Mouse (Mus musculus) cortical plate, adult 2 months (tissue): ENCODE measurements around the gene Hspa1b. TPM values are rescaled to one million over a fixed set of nuclear protein-coding genes. Genes with fewer than 3 reads are reported as not detected.
"Not testable (repeated sequence)": the region's sequence is repeated elsewhere in the genome, so short reads cannot be mapped to it uniquely, and the experiment has no call there.

Source experiments
- H3K27ac ChIP-seq: fragments of 200-500 bp; 2 replicates; pipeline ENCODE4 v1.5.1; 2012; ENCODE audit warnings: low read length, control low read depth, inconsistent platforms; ENCODE audit not compliant: insufficient read depth
- H3K4me1 ChIP-seq: fragments of 200-500 bp; 2 replicates; pipeline ENCODE4 v1.6.1; 2011; ENCODE audit warnings: low read length; ENCODE audit not compliant: control insufficient read depth, insufficient read depth
- H3K4me3 ChIP-seq: fragments of 200-500 bp; 2 replicates; pipeline ENCODE4 v1.5.1; 2011; ENCODE audit warnings: mild to moderate bottlenecking, low read length, control low read depth; ENCODE audit not compliant: insufficient read depth
- CTCF ChIP-seq: fragments of 200-500 bp; IDR thresholded peaks from 2 replicates; pipeline ENCODE4 v1.5.1; 2011; ENCODE audit warnings: mild to moderate bottlenecking, control low read depth, low read length; ENCODE audit not compliant: insufficient read depth; ENCODE audit errors: extremely low read depth
- POLR2A ChIP-seq: fragments of 200-500 bp; IDR thresholded peaks from 2 replicates; pipeline ENCODE4 v1.6.1; 2011; ENCODE audit warnings: mild to moderate bottlenecking, low read length, control low read depth; ENCODE audit not compliant: insufficient read depth; ENCODE audit errors: extremely low read depth
- polyA plus RNA-seq: library from polyadenylated mRNA; depleted of rRNA; stranded (reverse); fragments of >200 nt; gene quantifications from 2 replicates; pipeline ENCODE4 v1.2.3, GENCODE M21; 2012

Gene Hspa1b
- polyA plus RNA-seq, 1 experiment = 8.4 TPM

DNA sequence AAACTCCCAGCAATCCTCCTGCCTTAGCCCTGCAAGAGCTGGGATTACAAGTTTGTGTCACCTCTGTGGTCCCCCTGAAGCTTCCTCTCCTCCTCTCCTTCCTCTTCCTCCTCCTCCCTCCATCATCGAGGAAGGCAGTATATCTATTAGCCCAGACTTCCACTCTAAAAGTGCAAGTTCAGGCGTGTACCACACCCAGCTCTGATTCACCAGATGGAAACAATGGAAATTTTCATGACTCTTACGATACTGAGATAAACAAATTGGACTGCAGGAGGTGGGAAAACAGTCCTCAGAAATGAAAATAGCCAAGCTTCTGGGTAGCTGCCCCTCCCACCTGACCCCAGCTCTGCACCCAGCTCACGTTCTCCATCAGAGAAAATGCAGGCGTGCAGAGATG lies 6.6 kb upstream of the Hspa1b start:
- Histone ChIP-seq H3K4me1 (no peaks in the 10 kb centered on the region; the same call in 1 of the 2 replicates), H3K27ac (no peak overlapping the region), H3K4me3 (no peak overlapping the region)
- no peak for TF ChIP-seq POLR2A
- no peak for TF ChIP-seq CTCF

DNA sequence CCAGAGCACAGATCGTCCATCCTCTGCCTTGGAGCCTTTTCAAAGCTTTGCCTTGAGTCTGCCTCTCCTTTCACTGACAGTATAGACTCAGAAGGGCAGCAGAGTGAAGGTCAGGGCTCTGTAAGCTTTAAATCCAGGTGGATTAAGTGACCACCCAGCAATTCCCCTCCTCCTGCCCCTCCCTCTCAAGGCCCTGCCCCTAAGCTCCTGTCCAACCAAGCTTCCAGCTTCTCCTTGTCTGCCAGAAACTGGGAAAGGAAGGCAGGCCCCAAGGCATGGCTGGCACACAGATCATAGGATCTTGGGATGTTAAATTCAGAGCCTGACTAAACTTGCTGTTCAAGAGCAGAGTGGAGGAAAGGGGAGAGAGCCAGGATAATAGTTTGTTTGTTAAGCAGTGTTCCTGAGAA lies 5.6 kb upstream of the Hspa1b start:
- TF ChIP-seq POLR2A (no peak), CTCF (no peak)

DNA sequence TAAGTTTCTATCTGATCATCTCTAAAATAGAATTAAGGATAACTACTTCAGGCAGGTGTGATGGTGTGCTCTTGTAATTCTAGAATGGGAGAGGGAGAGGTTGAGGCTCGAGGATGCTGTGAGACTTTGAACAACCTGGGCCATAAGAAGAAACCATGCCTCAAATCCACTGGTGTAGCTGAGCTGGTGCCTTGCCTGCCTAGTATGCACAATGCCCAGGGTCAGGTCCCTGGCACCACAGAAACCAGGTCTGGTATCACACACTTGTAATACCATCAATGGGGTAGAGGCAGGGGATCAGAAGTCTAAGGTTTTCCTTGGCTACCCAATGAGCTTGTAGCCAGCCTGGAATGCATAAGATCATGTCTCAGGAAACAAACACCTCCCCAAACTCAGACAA lies 3.8 kb upstream of the Hspa1b start:
- no peak overlapping the region for H3K4me3 ChIP-seq
- H3K4me1 ChIP-seq = no peaks in the 10 kb centered on the region; the same call in 1 of the 2 replicates
- no peak for TF ChIP-seq POLR2A
- no peak overlapping the region for H3K27ac ChIP-seq

More for the DNA sequence above, 5.6 kb upstream of the Hspa1b start:
- Histone ChIP-seq H3K4me1 (no peaks in the 10 kb centered on the region; the same call in 1 of the 2 replicates), H3K27ac (no peak overlapping the region), H3K4me3 (no peak overlapping the region)

DNA sequence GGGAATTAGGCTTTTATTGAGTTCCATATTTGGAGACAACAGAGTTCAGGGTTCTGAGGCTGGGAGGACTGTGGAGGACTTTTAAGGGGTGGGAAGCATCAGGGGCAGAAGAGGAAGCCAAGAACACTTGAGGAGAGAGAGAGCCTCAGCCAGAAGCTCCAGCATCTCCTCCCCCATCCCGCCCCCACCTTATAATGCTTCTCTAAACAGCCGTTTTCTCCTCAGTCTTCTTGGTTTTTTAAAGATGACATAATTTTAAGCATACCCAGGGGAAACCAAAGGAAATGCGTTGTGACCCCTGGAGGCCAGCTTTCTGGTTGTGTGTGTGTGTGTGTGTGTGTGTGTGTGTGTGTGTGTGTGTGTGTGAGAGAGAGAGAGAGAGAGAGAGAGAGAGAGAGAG lies 3.1 kb upstream of the Hspa1b start:
- Histone ChIP-seq H3K4me3 (no peak overlapping the region), H3K27ac (no peak overlapping the region), H3K4me1 (no peaks in the 10 kb centered on the region; the same call in 1 of the 2 replicates)
- TF ChIP-seq CTCF (no peak), POLR2A (no peak)

DNA sequence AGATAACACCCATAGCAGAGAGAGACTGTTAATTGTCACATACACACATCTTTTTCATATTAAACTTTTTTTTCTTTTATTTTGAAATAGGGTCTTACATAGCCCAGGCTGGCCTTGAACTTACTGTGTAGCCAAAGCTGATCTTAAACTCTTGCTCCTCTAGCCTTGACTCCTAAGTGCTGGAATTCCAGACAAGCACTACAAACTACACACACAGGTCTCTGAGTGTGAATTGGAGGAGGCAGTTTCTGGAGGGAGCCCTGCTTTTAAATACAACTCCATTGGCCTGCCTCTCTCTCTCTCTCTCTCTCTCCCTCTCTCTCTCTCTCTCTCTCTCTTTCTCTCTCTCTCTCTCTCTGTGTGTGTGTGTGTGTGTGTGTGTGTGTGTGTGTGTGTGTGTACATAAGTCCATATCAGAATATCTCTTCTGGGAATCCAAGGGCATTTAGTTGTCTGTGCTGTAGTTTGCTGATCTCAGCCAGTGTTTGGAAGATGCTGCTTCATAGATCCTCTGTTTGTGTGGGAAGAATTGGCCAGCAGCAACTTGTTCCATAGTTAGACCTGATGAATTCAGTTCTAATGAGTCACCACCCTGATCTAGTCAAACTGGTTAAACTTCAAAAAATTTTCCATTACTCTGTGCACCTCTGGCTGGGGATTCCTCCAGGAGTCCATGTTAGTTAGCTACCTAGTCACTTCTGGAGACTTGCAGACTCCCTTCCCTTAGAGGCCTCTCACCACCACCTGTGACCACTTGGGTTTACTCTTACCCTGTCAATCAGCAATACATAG lies 1.9 kb upstream of the Hspa1b start:
- no peak for TF ChIP-seq CTCF
- TF ChIP-seq POLR2A = no peak
- Histone ChIP-seq H3K27ac (no peak overlapping the region), H3K4me3 (no peak overlapping the region), H3K4me1 (no peaks in the 10 kb centered on the region; the same call in 1 of the 2 replicates)

DNA sequence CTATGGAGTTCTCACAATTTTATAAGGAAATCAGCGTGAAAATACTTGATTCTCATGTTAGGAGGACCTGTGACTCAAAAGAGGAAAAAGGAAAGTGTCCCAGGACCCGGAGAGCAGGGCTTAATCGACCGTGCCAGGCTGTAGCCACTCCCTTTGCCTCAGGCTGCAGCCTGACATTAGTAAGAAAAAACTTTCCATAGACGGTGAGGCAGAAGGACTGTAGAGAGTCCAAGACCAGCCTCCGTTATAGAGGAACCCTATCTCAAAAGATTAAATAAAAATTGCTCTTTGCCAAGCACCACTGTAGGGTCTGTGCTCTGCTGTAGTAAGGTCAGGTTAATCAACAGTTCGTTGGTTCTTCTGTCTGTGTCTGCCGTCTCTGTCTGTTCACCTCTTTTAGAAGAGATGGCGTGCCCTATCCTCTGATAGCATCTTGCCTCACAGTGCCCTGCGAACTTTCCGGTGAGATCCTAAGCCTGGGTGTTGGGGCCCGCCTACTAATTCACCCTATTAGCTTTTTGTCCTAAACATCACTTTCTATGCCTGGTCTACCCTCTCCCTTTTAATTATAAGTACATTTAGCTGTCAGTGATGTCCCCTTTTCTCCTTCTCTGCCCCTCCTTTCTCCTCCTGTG lies 960 bp upstream of the Hspa1b start:
- H3K4me1 ChIP-seq = no peaks in the 10 kb centered on the region; the same call in 1 of the 2 replicates
- no peak for TF ChIP-seq CTCF
- H3K4me3 ChIP-seq = peak overlapping the region; percentile 63; the same call in 1 of the 2 replicates
- peak overlapping the region; percentile 95; the same call in 1 of the 2 replicates for H3K27ac ChIP-seq

DNA sequence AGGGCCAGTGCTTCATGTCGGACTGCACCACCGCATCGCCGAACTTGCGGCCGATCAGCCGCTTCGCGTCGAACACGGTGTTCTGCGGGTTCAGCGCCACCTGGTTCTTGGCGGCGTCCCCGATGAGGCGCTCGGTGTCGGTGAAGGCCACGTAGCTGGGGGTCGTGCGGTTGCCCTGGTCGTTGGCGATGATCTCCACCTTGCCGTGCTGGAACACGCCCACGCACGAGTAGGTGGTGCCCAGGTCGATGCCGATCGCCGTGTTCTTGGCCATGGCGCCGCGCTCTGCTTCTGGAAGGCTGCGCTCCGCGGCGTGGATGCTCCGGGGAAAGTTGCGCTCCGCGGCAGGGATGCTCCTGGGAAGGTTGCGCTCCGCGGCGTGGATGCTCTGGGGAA lies 306 bp downstream of the Hspa1b start:
- not testable (repeated sequence) for H3K27ac ChIP-seq, H3K4me1 ChIP-seq
- H3K4me3 ChIP-seq = peak overlapping the region; percentile 63

DNA sequence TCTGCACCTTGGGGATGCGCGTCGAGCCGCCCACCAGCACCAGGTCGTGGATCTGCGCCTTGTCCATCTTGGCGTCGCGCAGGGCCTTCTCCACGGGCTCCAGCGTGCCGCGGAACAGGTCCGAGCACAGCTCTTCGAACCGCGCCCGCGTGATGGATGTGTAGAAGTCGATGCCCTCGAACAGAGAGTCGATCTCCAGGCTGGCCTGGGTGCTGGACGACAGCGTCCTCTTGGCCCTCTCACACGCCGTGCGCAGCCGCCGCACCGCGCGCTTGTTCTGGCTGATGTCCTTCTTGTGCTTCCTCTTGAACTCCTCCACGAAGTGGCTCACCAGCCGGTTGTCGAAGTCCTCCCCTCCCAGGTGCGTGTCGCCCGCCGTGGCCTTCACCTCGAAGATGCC lies 1.1 kb downstream of the Hspa1b start:
- H3K27ac ChIP-seq, H3K4me3 ChIP-seq, H3K4me1 ChIP-seq: not testable (repeated sequence)

DNA sequence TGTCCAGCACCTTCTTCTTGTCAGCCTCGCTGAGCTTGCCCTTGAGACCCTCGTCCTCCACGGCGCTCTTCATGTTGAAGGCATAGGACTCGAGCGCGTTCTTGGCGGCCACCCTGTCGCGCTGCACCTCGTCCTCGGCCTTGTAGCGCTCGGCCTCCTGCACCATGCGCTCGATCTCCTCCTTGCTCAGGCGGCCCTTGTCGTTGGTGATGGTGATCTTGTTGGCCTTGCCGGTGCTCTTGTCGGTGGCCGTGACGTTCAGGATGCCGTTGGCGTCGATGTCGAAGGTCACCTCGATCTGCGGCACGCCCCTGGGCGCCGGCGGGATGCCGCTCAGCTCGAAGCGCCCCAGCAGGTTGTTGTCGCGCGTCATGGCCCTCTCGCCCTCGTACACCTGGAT lies 1.7 kb downstream of the Hspa1b start:
- not testable (repeated sequence) for H3K4me1 ChIP-seq, H3K4me3 ChIP-seq, H3K27ac ChIP-seq

DNA sequence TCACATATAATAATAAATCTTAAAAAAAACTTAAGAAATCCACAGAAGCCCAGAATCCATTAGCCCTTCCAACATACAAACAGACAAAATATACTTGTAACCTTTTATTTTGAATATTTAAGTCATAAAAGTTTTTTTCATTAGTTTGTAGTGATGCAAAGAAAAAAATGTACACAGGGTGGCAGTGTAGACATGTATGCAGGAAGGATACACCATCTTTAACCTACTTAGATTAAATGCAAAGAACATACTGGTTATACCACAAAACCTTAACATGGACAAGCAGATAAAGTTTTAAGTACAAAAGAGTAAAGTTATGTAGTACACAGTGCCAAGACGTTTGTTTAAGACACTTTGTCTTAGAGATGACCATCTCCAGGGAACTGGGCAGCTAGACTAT lies 2.7 kb downstream of the Hspa1b start:
- TF ChIP-seq CTCF (no peak), POLR2A (no peak)
- H3K4me3 ChIP-seq = no peak overlapping the region
- H3K27ac ChIP-seq = no peak overlapping the region
- no peaks in the 10 kb centered on the region for H3K4me1 ChIP-seq

DNA sequence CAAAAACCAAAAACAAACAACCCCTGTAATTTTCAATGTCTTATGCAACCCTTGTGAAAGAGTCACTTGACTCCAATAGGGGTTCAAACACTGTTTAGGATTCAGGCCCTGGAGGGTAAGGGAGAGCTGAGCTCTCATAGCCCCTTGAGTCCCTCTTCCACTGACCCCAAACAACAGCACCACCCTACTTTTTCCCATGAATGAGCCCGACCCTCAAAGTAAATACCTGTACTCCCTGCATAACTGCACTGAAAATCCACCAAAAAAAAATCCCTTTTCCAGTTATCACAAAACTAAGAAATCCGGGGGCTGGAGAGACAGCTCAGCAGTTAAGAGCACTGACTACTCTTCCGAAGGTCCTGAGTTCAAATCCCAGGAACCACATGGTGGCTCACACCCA lies 3.2 kb downstream of the Hspa1b start:
- H3K4me1 ChIP-seq = peaks cover under 1% of the 10 kb centered on the region
- no peak overlapping the region for H3K4me3 ChIP-seq
- TF ChIP-seq POLR2A = no peak
- no peak for TF ChIP-seq CTCF
- H3K27ac ChIP-seq = no peak overlapping the region
